Mouse (Mus musculus) c-Kit-positive CD71-negative TER-119-negative erythroid progenitor cells, embryonic 14.5 days (primary cell): ENCODE measurements at regions not wholly inside any gene's neighbourhood (a gene's known extent, or its start where the extent isn't known, plus 50 kb on each side); places are given as distances from the start of the nearest gene placed in this dataset.

ENCODE experiments used
- DNase-seq: peaks from one replicate; pipeline ENCODE4 v3.0.0-alpha.2; 2013; ENCODE audit warnings: low read depth

DNA sequence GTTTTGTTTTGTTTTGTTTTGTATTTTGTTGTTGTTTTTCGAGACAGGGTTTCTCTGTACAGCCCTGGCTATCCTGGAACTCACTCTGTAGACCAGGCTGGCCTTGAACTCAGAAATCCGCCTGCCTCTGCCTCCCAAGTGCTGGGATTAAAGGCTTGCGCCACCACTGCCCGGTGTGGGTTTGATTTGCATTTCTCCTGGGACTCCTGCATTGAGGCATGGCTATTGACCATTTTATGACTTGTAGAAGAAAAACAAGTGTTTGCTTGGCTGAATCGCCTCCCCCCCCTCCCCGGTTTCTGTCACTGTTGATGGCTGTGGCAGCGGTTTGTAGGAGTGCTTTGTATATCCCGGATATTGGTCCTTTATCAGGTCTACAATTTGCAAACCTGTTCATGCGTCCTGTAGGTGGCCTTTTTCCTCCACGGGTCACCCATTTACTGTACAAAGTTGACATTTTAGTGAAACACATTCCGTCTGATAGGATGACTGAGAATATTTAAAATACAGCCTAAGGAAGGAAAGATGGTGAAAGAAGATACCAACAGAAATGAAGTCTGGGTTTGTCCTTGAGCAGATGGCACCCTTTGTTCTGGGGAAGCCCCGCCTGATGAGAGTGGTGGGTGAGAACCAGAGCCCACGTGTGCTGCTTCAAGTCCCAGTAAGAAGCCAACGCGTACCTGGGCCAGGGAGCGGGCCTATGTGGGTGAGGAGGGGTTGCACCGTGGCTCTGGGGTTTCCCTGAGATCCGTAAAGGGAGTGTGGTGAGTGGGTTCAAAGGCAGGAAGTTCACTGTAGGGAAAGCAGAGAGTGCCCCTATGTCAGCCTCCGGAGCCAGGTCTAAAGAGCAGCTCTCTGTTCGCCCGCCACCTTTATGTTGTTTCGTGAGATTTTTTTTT, 52.6 kb upstream of the Smndc1 start:
- DNase-seq: no peak

DNA sequence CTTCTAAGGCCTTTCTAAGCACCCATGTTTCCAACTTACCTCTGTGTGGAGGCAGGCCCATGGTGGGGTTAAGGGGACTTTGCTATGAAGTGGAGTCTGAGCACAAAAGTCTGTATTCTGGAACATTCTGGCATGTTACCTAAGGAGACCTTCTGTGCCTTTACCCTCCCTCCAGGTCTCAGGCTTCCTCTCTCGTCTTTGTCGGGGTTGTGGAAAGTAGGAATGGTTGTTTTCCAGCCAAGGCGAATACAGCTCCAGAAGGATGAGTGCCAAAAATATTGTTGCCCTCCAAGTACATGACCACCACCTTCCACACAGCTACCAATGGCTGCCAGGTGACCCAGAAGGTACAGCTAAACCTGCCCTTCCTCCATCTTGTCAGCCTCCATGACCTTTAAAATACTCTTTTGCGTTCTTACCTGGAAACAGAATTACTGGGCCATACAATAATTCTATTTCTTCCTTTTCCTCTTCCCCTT, 51.8 kb upstream of the Smndc1 start:
- no peak for DNase-seq

DNA sequence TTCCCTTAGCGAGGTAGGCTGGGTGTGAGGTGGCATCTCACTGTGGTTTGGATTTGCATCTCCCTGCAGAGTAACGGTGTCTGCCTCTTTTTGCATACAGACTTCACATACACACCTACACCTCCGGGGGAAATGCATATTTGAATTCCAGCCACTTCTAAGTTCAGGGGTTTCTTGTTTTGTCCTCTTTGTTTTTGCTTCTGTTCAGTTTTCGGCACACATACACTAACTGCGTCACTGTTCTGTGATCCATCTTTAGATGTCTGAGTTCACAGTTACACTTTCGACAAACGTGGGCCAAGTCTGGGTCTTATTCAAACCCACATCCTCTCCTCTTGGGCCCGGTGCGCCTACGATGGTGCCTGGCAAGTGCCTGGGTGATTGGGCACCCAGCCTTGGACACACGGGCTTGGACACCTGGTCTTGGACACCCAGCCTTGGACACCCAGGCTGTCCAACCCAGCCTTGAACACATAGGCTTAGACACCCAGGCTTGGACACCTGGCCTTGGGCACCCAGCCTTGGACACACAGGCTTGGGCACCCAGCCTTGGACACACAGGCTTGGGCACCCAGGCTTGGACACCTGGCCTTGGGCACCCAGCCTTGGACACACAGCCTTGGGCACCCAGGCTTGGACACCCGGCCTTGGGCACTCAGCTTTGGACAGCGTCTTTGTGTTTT, 51.2 kb upstream of the Smndc1 start:
- DNase-seq: no peak

DNA sequence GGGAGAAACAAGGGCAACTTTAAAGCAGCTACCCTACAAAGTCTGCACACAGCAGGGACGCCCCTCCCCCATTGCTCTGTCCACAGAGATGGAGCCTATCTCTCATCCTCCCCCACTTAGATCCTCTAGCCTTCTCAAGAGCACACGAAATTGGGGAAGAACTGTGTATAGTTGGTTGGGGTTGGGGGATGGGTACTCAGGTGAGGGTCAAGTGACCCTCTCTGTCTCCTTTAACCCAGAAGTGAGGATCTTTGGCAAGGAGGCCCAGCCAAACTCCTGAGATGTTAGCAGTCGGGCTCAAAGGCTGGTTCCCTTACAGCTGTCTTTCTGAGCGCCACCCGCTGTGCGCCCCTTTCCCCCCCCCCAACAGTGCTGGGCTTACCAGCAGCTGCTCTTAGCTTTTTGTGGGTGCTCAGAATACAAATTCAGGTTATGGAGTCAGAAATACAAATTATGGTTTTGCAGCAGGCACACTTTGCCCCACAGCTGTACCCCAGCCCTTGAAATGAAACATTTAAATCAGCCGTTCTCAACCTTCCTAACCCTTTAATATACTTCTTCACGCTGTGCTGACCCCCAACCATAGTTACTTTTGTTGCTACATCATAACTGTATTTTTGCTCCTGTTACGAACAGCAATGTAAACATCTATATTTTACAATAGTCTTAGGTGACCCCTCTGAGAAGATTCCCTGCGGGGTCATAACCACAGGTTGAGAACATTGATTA, 50.1 kb upstream of the Smndc1 start:
- no peak for DNase-seq
